Mouse (Mus musculus): ENCODE results near the gene Calm4.

Gene Calm4

GRCm38 (mm10) chr13:3862325-3862724 is 24.8 kb downstream of the Calm4 start:
- DNase-seq, result no peak

GRCm38 (mm10) chr13:3862922-3863580 is 25.5 kb downstream of the Calm4 start:
- DNase-seq, result no peak

DNA sequence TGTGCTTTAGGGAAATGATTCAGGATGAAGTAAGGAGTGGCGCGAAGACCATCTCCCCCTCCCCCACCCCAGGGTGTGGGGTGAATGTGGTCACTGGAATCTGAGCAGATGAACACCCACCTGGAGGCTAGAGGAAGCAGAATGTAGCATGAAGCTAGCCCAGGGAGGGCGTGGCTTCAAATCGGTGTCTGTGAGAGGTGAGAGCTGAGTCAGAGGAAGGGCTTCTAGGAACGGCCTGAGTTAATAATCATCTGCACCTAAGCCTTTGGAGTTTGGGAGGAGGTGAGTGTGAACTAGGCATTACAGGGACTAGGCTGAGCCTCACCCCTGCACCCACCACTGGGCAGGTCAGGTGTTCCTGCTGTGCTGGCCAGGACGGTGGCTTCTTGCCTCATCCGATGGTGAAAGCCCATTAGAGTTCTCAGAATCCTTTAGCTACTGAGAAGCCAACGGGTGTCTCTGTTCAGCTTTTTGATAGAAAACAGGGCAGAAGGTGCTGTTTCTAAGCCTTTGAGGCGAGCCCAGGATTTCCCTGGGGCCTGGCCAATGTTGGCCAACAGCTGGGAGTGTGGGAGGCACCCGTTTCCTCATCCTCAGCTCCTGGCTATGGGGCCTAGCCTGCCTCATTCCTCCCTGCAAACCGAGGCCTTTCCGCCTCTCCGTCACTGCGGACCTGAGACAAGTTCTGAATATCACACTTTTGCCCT is 28.2 kb downstream of the Calm4 start:
- DNase-seq, result peak; percentile 53

DNA sequence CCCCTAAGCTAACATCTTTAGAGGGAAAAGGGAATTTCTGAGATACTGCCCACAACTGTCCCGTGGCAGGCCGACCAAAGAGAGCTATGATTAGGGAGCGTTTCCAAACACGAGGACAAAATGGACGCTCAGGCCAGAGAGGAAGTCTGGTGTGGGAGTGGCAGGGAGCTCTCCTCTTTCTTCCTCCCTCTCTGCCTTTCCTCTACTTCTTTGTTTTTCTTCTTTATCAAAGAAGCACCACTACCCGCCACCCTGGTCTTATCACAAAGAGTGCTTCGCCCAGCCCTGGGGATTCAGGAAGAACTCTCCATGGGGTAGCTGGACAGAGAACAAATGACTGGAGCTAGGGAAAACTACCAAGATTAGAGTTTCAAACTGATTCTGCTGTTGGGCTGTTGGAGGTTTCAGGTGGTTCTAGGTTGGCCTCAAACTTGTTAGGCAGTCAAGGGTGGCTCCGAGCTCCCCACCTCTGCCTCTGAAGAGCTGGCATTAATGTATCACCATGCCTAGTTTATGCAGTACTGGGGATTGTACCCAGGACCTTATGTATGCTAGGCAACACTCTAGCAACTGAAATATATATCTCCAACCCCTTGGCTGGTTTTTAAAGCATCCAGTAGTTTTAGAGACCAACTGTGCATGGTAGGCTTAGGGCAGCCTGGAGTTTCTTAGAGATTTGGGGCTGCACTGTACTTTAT is 28.9 kb downstream of the Calm4 start:
- DNase-seq, result no peak

DNA sequence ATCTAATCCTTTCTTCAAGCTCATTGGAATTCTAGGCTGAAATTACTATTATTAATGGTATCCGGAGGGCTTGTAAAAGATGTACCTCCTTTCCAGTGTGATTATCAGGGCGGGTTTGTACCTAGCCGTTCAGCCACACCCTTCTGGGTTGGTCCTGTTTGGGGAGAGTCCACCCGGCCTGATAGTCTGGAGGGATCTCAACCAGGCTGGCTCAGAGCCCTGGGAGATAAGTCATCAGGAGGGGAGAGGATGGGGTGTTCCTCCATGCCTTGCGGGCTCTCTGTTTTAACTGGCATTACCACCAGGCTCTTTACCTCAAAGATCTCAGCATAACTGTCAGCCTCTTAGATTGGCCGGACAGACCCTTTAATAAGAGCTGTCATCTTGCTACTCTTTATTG is 29.6 kb downstream of the Calm4 start:
- no peak for DNase-seq

DNA sequence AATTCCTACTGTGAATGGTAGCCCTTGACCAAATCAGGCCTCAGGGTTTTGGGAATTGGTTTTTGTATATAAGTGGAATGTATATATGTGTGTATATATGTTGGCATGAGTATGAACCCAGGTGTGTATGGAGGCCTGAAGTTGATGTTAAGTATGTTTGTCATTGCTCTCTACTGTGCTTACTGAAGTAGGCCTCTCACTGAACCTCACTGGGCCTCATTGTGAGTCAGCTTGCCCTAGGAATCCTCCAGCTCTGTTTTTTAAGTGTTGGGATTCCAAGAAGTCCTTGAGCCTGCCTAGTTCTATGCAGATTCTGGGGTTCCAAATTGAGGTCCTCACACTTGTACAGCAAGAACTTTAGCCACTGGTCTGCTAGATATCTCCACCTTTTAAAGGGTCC is 32.3 kb downstream of the Calm4 start:
- no peak for DNase-seq

DNA sequence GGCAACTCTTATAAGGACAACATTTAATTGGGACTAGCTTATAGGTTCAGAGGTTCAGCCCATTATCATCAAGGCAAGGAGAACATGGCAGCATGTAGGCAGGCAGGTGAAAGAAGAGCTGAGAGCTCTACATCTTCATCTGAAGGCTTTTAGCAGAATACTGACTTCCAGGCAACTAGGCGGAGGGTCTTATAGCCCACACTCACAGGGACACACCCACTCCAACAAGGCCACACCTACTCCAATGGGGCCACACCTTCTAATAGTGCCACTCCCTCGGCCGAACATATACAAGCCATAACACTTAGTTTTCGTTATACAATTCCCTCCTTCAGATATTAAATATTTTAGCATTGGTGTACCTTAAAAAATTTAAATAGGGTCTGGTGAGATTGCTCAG is 35.3 kb downstream of the Calm4 start:
- DNase-seq, result no peak

GRCm38 (mm10) chr13:3876448-3876847 is 38.9 kb downstream of the Calm4 start:
- peak; percentile 37 to 68 for DNase-seq

DNA sequence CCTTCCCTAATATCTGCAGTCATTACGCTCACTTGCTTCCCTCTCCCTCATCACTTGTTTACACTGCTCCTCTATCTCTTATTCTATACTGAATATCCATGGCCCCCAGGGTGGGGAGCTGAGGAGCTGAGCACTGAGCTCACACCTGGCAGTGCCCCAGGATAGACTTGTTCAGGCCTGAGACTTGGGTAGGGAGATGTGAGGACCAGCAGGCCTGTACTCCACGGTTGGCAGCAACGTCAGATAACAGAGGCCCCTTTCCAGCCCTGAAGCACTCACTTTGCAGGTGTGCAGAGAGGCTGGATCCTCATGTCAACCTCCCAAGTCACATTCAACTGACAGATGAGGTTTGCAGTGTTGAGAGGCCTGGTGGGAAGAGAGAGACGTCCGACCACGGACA is 39.6 kb downstream of the Calm4 start:
- DNase-seq, result no peak

DNA sequence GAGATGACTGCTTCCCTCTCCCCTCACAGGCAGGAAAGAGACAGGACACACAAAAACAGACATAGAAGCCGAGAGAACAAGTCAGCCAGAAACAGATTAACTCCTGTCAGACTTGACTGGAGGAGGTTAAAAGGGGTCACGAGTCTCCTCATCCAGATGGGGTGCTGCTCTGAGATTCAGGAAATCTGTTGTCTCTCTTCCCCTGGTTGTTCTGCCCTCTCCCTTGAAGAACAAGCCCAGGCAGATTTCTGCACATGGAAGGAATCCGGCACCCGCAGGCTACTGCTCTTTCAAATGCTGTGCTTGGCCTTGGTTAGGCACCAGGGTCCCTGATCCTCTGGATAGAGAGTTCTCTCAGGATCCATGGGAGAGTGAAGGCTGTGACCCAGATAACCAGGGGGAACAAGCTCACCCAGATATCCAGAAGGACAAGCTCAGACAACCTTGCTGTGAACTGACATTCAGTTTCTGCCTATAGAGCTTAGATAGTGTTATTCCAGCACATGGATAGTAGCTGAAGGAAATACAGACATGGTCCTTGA is 40.2 kb downstream of the Calm4 start:
- no peak for DNase-seq

DNA sequence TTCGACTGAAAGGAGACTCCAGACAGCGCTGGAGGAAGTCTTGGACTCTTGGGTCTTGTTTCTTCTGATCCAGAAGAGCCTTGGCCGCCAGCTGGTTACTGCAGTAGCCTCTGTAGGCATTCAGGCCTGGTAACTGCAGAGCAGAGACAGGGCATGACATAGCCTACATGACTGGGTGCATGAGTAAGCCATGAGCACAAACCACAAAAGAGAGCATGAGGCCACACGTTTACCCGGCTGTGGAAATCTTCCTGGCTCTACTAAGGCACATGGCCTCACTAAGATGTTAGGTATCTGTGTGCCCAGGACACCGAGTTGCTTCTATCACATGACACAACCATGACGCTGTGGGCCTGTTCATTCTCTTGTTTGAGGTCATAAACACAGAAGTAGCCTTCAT is 49.1 kb downstream of the Calm4 start:
- DNase-seq, result no peak

All from lung, postnatal 4 days (tissue).